Mouse (Mus musculus): ENCODE results near the gene Dlk2.

The Dlk2 gene

DNA sequence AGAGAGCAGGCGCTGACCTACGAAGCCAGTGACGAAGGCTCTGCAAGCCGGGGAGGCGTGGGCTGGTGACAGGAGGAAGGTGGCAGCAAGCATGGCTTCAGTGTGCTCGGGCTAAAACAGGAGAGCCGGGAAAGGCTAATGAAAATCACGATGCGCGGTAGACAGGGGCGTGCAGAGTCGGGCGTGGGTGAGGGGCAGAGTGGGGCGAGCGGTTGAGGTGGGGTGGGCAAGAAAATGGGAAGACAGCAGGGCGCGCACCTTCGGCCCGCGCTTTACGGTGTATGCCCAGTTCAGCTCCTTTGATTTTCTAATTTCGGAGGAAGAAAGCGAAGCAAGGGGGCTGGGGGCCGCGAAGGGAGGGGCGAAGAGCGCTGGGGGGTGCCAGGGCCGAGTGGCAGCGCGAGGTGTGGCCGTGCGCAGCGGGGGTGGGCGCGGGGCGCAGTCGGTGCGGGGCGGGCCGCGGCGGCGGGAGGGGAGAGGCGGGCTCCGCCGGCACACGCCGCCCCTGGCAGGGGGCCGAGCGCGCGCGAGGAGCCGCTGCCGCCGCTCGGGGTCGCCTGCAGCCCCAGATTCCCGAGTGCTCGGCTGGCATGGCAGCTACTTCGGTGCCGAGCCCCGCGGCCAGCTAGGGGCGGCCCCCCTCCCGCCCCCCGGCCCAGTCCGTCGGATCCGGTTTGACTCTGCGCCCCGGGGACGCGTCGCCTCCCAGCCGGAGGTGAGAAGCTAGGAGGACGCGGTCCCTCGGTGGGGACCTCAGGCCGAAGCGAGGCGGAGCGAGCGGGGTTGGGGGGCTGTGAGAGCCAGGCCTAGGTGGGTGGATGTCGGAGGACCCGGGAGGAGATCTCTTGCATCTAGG, at the start of gene Dlk2:
Dlk2 (plus strand) TSS at position 58 of the 856 bp plus-strand sequence.
- no peak for DNase-seq

DNA sequence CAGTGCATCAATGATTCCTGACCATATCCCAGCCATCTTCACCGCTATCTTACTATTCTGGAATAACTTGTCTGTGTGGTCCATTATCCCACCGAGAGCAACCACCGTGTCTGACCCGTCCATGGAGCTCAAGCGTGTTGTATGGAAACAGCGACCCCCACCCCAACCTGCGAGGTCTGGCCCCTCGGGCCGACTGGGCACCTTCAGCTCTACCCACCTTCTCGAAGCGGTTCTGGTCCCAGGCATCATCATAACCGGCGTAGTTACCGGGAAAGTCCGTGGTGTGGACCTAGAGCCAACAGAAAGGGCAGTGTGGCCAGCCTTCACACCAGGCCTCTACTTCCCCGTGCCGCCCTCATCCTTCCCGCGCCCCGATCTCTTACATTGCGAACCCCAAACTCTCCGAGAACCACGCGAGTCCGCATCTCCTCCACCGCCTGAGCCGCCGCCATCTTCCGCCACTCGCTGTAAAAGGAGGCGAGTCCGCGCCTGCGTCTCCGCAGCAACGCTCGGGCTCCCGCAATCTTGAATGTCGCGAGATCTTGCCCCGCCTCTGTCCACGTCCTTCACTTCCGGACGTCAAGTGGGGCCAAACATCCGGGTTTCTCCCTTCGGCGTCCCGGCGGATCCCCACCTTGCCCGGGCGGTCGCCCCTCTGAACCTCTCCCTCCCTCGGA, 49.6 kb upstream of the Dlk2 start, which contains the start of the genes Polr1c and Yipf3:
Polr1c (minus strand) TSS at position 543 of the 677 bp plus-strand sequence.
Yipf3 (plus strand) TSS at position 569 of the 677 bp plus-strand sequence.
- DNase-seq: peak; percentile 96

DNA sequence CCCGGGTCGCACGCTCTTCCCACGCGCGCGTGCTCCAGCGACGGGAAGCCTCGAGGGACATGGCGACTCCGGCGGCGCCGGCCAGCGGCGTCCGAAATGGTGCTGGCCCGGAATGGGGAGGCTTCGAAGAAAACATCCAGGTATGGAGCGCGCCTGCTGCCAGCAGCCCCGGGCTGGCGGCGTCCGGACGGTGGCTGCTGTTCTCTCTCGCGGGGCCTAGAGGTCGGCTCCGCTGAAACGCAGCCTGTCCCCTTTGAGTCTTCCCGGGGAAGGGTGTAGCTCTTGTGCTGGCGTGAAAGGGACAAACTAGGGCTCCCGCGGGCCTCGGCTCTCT, 49.1 kb upstream of the Dlk2 start:
- DNase-seq: no peak

DNA sequence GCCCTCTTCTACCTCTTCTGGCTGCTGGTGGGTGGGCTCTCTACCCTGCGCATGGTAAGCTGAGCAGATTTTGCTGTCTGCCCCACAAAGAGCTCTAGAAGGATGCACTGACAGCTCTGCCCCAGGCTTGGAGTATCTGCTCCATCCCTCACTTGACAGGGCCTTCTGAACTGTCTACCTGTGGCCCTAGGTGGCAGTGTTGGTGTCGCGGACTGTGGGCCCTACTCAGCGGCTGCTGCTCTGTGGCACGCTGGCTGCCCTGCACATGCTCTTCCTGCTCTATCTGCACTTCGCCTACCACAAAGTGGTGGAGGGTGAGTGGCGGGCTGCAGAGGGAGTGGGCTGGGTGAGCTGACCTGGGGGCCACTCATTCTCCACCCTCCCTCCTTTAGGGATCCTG, 46.0 kb upstream of the Dlk2 start:
- no peak for DNase-seq

DNA sequence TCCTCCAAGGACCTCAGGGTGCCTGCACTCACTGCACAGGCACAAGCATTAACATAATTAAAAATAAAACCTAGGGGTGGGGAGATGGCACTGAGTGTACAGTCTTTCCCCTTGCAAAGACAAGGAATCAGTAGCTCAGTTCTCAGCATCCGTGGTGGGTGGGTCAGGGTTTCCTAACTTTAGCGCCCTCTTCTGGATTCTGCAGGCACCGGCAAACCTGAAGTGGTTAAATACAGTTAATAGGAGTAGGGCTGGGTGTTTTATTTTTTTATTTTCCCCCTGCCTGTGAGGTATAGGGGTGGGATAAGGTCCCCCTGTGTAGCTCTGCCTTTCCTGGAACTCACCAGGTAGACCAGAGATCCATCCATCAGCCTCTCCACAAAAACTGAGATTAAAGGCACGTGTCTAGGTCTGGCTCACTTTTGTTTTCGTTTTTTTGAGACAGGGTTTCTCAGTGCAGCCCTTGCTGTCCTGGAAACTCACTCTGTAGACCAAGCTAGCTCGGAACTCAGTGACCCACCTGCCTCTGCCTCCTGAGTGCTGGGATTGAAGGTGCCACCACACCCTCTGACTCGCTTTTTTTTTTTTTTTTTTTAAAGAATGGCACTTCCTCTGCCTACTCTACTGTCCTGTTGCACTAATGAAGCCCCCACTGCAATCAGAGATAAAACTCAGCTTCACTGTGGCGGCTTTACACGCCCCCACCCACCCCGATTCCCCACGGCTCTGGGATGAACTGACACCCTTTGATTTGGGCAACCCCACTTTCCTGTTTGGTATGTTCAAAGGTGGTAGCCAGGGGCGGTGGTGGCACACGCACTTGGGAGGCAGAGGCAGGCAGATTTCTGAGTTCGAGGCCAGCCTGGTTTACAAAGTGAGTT, 44.4 kb upstream of the Dlk2 start:
- no peak for DNase-seq

DNA sequence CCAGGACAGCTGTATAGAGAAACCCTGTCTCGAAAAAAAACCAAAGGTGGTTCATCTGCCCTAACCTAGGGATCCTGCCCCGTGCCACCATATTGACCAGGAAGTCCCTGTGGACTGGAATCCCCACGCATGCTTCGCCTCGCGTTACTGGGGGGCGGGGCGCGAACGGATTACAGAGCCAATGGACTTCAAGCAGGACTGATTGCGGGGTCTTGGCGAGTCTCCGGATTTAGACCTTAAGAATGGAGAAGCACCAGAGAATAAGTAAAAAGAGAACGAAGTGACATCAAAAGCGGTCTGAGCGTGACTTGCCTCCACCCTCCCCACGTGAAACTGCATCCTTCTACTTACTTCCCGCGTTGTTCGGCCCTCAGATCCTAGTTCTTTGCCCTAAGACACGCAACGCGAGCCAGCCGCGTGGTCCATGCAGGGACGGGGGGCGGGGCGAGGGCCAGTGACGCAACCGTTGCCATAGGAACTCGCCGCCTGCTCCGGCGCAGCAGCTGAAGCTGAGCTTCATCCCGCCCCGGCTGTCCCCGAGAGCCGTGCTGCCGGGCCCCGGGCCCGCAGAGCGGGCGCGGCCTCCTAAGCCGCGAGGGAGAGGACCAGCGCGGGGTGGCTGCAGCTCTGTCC, 43.7 kb upstream of the Dlk2 start, which contains the start of gene Lrrc73:
Lrrc73 (plus strand) TSS at position 80 of the 633 bp plus-strand sequence.
- peak; percentile 89 for DNase-seq

DNA sequence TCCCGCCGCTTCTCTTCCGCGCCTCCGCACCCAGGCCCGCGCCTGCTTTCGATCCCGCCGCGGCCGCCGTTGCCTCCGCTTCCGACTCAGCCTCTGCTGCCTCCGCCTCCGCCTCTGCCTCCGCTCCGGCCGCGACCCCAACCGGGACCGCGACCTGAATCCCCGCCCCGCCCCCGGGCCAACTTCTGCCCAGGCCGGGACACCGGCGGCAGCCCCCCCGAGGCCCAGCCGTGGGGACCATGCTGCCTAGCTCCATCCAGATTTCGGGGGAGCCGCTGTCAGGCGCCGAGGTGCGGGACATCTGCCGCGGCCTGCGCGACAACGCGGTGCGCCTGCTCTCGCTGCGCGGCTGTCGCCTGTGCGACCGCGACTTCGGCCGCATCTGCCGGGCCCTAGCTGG, 43.1 kb upstream of the Dlk2 start:
- peak; percentile 64 for DNase-seq

DNA sequence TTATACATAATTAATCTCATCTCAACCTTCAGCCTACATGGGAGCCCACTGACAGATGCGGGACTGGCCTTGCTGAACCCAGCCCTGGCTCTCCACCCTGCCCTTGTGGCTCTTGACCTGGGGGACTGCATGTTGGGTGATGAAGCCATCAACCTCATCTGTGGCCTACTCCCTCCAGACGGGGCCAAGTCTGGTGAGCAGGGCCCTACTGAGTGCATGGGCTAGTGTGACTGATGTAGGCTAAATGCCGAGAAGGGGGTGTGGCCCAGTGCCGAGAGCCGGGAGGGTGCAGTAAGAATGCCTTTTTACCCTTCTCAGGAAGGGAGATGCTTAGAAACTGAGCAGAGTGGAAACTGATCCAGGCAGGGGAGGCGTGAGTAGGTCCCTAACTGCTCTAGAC, 42.1 kb upstream of the Dlk2 start:
- DNase-seq: no peak

DNA sequence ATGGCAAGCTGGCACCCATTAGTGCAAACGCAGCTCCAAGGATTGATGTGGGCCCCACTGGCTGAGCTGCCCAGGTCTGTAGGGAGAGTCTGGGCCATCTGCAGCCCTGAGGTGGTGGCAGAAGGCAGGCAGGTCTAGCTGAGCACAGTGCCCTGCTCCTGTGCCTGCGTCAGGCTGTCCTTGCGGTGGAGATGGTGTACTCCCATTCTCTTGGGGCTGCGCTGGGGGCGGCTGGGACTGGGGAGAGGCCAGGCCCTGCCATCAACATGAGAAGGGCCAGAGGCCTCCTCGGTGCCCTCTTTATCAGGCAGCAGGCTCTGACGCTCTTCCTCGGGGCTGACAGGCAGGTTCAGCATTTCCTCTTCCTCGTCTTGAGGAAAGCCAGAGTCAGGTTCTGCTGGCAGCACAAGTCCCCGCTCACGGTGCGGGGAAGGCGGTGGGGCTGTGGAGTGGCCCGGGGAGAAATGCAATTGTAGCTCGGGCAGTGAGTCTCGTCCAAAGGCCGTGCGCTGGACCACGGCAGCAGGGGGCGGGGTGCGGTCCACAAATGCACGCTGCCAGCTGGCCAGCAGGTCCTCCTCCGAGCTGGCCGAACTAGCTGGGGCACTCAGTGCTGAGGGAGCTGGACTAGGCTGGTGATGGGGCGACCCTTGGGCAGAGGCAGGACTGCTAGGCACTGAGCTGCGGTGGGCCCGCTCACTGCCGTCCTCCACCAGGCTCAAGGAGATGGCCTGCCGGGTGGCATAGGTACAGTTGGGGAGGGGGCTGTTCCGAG, 38.8 kb upstream of the Dlk2 start:
- DNase-seq: peak; percentile 14

DNA sequence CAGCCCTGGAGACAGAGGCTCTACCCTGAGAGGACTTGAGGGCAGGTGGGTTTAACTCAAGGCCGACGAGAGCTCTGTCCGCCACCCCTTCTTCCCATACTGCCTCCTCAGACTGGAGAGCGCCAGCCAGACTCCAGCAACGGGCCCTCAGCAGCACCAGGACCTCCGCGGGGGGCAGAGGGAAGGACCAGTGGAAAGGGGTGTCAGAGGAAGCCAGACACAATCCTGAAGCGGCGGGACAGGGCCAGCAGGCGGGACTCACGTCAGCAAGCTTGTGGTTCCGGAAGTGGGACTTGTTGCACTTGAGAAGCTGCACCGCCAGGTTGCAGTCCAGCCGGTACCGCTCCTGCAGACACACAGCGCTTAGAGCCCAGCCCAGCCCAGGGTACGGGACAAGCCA, 37.5 kb upstream of the Dlk2 start:
- no peak for DNase-seq

DNA sequence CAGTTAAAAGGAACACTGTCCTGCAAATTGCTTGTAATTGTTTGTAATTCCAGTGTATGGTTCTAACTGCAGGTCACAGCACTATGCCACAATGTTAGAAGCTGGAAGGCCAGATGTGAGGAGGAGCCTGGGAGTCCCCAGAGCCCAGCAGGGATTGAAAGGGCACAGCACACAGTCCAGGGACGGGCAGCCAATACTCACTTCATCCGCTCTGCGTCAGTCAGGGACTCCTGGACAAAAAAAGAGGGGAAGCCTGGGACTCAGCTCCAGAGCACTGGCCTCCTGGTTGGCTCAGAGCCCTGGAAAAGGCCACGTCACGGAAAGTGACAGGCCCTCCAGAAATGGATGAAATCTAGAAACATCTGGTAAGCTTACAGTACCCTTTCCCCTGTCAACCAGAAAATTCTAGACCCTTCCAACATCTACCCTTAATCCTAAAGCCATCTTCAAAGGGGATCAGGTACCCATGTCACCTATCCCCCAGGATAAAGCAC, 35.0 kb upstream of the Dlk2 start:
- no peak for DNase-seq

DNA sequence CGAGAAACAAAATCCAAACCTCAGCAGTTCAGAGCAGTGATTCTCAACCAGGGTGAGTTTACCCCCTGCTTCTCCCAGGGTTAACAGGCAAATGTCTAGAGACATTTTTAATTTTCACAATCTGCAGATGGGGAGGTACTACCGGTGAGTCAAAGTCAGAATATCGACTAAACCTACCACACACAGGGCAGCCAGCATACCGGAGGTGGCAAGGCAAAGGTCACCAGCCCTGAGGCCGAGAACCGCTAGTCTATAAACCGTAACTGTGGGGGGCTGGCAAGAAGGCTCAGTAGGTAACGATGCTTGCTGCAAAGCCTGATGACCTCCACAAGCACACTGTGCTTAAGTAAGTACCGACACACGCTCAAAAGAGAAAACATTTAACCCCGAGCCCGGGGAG, 31.7 kb upstream of the Dlk2 start:
- DNase-seq: no peak

DNA sequence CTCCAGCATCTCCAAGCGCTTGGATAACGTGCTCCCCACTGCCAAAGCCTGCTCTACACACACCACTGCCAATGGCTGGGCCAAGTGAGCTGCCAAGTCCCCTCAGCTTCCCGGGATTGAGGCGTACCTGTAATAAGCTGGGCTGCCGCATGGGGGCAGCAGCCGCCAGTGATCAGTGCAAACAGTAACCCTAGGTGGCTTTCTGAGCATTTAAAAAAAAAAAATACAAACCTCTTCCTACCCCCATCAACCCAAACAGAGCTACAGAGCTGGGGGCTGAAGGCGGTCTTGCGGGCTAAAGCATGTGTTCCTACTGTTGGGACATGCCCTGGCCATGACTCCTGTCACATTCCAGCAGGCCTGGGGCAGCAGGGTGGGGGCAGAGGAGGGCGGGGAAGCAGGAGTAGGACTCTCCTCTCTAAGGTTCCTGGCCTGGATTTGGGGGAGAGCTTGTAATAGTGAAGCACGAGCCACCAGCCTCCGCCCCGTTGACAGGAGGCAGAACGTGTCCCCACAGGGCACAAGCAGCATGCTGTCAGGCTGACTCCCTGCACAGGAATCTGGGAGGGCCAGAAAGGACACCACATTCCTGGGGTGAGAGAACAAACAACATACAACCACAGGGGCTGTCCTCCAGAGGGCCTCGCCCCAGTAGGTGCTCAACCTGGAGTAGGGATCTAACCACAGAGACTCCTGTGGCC, 31.2 kb upstream of the Dlk2 start:
- DNase-seq: peak; percentile 86

DNA sequence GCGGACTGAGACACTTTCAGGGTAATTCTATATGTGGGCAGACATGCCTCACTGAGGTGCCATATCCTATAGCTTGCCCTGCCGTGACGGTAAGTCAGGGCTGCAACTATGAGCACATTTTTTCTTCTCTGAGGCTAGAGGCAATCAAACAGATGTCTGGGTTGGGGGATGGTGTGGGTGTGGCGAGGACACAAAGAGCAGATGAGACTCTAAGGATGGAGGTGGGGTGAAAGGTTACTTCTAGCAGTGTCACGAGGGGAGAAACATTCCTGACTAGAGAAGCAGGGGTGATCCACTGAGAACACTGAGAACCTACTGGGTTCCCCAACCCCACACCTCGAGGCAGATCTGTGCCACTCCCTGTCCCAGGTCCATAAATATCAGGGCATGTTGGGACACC, 30.2 kb upstream of the Dlk2 start:
- DNase-seq: peak; percentile 10

DNA sequence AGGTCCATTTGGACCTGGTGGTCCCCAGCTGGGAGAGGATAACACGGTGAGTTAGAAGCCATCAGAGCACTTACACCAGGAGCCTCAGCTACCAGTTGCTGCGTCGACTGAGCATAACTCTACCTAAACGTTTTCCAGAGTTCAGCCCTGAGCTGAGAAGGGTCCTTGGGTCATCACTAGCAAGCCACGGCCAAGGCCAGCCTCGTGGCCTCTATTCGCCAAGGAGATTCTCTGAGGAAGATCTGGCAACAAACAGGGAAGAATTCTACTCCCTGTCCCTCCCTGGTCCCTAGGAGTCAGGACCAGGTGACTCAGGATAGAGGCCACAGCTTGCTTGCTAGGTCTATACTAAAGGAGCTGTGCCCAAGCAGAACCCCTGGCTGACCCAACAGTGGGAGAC, 29.7 kb upstream of the Dlk2 start:
- no peak for DNase-seq

DNA sequence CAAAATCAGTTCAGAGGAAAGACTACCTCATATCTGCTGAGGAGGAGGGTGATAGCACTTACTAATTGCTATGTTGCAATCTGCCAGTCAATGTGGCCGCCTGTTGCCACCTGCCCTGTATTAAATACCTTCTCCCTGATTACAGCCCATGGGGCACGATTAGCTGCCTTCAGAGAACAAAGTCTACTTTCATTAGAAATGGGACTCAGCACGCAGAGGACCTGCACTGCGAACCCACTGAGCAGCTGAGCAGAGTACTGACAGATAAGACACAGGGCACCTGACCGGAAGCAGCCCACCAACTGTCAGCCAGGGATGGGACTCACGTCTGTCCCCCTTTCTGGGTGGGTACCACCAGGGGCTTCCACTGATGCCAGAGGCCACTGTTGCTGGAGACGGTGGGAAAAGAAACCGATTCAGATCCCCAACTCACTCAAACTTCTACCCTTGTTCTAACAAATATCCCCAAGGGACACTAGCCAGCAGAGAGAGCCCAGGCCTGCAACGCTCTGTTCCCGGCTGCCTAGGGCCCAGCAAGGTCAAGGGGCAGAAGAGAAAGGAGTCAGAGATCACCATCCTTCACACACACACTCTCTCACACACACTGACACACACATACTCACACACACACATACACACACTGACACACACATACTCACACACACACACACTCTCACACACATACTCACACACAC, 29.0 kb upstream of the Dlk2 start:
- DNase-seq: no peak

DNA sequence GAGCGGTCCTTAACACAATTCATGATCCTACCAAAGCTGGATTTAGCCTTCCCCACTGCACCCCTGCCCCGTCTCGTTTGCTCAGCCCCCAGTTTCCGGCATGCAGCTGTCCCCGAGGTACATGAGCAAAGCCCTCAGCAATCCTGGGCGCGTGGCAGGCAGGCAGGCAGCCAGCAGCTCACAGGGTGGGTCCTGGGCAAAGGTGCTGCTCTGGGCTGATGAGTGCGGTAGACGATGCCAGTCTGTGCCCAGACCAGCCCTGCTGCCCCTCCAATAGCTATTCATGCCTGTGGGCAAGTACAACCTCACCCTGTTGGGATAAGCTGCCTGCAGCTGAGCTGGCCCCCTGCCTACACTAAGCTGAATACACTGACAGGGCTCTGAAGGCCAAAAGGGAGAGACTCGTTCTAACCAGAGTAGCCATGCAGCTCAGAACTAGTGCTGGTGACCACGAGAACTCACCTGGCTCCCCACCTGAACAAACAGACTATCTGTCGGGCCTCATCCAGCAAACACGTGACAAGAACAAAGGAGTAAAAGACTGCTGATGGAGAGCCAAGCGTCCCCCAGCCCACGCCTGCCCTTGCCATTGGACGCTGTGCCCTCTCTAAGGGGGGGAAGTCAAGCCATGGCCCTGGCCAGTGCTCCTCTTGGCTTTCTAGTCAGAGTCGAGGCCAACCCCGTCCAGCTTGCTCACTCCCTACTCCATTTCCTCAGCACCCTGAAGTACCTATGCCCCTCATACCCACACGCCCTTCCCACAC, 27.3 kb upstream of the Dlk2 start:
- peak; percentile 19 for DNase-seq

DNA sequence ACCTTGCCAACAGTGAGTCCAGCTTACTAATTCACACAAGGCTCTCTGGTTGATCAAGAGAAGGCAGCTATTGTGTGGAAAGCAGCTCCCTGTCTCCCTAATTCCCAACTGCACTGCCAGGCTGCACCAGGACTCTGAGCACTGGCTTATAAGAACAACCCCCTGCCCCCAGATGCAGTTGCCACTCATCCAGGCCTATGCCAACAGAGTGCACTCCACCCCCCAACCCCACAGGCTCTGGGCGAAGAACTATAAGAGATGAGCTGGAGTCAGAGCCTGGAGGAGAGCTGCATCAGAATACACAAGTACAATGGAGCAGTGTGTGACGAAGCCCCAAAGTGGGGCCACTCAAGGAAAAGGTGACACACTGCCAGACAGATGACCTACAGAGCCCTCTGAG, 25.2 kb upstream of the Dlk2 start:
- peak; percentile 18 for DNase-seq

DNA sequence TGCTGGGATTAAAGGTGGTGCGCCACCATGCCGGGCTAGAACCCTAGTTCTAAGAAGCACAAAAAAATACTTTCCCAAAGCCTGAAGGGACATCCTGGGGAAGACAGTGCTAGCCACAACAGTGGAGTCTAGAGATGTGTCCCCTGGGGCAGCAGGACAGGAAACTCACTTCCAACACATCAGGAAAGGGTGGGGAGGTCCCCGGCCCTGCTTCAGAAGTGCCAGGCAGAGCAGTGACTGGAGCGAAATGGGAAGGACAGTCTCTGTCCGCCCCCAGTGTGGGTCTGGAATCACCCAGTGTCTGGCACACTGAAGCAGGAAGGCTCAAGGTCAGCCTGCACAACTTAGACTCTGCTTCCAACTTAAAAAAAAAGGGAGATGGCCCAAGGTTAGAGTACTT, 24.5 kb upstream of the Dlk2 start:
- no peak for DNase-seq

DNA sequence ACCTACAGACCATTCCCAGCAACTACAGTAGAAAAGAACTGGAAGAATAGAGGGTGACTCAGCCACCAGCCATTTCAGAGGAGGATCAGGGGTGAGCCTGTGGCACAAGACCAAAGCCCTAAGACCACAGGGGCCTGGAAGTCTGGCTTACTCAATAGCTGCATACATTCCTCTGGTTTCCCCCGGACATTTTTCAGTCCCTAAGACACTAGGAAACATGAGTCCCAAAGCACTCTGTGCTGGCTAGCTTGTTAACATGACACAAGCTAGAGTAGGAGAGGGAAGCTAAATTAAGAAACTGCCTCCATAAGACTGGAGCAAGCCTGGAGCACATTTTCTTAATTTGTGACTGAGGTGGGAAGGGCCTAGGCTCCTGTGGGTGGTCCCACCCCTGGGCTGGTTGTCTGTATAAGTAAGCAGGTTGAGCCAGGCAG, 23.4 kb upstream of the Dlk2 start:
- DNase-seq: no peak
